Mouse (Mus musculus): ENCODE results near the gene Akt1s1. TPM values are rescaled to one million over a fixed set of nuclear protein-coding genes. Genes with fewer than 3 reads are reported as not detected.
"Not testable (repeated sequence)": the region's sequence is repeated elsewhere in the genome, so short reads cannot be mapped to it uniquely, and the experiment has no call there.

The Akt1s1 gene
- total RNA-seq, 2 experiments from 2014 or later, result 78.8 to 80.6 TPM

- peak; percentile 93 to 95 for DNase-seq
These were observed 21.1 kb downstream of the Akt1s1 start, which contains the start of gene Ptov1 for GRCm38 (mm10) chr7:44869697-44870528. Gene Ptov1 (minus strand): TSS chr7:44869788.

- no peak for DNase-seq
These were observed 21.8 kb downstream of the Akt1s1 start for GRCm38 (mm10) chr7:44870614-44871013.

DNA sequence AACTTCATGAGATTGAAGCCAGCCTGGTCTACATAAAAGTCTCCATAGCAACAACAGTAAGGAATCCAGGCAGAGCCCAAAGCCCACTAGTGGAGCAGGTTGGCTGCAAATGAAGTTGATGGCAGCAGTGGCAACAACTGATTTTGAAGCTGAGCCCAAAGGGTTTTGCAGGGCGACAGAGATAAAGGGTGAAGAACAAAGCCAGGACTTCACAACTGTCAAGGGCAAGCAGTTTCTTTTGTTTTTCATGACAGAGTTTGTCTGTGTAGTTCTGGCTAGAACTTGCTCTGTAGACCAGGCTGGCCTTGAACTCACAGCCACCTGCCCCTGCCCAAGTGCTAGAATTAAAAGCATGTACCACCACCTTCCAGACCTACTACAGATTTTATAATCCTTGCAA, 22.4 kb downstream of the Akt1s1 start:
- no peak for DNase-seq

DNA sequence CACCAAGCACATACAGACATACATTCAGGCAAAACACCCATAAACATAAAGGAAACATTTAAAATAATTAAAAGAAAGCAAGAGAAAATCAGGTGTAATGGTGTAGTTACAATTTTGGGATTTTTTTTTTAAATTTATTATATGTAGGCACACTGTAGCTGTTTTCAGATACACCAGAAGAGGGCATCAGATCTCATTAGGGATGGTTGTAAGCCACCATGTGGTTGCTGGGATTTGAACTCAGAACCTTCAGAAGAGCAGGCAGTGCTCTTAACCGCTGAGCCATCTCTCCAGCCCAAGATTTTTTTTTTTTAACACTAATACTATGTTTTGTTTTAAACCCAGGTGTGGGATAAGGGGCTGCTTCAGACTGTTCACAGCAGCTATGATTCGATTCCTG, 23.0 kb downstream of the Akt1s1 start:
- not testable (repeated sequence) for DNase-seq

DNA sequence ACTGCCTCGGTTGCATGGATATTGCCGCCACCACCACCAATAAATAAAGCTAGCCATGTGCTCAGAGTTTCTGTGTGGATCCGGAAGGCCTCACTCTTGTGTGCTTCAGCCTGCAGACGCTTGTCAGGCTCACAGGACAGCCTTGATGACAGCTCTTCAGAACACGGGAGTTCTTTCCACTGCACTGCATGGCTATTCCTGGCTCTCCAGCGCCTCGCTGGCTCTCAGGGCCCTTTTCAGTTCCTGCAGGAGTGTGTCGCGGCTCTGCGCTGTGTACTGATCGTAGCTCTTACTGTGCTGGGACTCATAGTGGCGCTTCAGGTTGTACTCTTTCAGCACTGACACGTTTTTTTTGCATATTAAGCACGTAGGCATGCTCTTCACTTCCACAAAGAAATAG, 29.0 kb downstream of the Akt1s1 start:
- DNase-seq, result no peak

DNA sequence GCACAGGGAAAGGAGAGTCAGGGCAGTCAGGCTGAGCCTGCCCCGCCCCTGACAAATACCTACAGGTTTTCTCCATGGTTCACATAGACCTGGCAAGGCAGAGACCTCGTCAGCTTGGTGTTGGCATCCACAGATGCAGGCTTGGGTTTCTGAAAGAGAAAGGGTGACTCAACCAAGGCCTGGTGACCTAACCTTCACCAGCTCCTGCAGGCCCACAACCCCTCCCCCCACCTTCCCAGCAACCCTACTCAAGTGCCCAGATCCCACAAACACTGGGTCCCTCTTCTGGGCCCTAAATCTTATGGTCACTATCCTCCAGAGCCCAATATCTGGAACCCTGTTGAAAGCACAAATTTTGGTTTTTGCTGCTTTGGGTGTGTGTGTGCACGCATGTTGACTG, 34.2 kb downstream of the Akt1s1 start:
- no peak for DNase-seq

GRCm38 (mm10) chr7:44884637-44885036, 35.8 kb downstream of the Akt1s1 start:
- DNase-seq, result no peak

DNA sequence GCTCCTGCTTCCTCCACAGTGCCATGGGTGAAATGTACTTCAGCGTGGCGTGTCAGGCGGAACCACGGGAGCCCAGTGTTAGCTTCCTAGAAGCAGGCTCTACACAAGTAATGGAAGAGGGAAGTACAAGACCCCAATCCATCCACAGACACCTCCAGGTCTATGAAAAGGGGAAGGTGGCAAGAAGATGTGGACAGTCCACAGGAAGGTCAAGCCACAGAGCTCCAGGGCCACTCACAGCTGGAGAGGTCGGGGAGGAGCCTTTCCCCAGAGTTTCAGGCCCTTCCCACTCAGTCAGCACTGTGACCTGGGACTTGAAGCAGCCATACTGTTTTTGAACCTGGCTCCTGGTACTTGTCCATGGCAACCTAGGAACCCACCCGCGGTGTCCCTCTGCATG, 38.2 kb downstream of the Akt1s1 start:
- no peak for DNase-seq

DNA sequence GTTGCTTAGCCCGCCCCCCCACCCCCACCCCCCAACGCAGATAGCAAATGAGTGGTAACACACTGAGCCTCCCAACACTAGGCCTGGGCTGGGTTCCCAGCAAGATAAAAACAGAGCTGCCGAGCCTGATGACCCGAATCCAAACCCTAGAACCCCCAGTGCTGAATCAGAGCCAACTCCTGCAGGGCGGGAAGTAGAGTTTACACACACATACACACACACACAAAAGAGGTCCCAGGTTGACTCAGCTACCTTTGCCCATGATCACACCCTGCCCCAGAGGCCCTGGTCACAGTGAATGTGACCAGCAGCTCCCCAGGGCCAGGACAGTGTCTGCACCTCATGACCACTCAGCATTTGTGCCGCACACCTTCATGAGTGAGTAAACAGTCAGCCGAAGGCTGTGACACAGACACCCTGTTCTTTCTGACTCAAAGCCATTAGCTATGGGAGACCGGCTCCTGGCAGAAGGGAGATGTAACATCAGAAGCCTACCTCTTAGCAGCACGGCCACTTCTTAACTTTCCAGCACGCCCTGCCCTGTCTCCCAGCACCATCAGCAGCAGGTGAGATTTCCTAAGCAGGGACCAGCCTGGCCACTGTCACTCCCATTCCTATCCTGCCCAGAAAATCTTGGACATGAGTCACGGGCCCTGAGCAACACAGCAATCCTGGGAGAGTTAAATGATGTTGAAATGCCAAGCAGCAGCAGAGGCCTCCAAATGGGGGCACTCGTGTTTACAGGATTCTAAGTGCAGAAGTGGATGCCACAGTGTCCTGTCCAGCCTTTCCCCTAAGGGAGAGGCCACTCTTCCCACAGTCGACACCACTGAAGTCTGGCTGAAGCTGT, 39.7 kb downstream of the Akt1s1 start:
- DNase-seq, result no peak

GRCm38 (mm10) chr7:44890180-44890579, 41.4 kb downstream of the Akt1s1 start:
- DNase-seq, result no peak

GRCm38 (mm10) chr7:44890737-44891136, 41.9 kb downstream of the Akt1s1 start:
- no peak for DNase-seq

DNA sequence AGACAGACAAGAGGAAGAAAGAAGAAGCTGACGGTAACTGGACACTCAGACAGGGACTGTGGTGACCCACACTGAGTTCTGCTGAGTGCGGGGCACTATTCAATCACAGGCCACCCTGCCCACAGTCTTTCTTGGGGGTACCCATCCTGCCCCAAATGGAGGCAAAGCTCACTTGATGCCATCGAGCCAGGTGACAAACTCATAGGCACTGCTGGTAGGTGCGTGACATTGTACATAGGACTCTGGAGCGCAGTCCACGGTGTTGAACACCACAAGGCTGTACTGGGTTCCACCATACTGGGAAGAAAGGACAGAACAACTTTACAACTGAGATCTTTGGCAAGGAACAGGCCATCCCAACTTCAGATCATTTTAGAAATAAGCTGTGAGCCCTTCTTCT, 42.8 kb downstream of the Akt1s1 start:
- no peak for DNase-seq

DNA sequence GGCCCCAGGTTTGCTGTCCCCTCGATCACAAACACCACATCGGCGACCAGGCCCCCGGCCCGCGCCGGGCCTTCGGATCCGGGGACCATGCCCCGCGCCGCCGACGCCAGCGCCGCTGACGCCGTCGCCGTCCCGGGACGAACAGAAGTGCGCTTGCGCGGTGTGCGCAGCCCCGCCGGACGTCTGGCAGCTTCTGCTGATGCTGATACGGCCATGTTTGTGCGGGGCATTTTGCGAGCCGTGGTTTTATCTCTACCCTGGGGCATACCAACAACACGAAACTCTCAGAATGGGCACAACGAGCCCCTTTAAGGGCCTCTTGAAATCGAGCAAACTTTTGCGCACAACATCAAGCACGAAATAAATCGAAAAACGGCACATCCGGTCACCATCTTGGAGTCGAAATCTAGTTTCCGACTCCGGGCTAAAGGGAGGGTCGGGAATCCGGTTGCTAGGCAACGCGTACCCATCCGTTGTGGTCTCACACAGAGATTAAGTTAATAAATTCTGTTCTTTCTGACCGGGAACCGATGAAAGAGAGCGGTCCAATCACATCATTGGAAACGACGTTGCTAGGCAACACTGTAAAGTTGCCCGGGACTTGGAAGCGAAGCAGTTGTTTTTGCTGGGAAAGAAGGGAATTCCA, 43.6 kb downstream of the Akt1s1 start, which contains the start of gene Med25:
Med25 (minus strand) TSS at position 437 of the 646 bp plus-strand sequence.
- DNase-seq, result peak; percentile 91 to 95

GRCm38 (mm10) chr7:44893197-44893596, 44.4 kb downstream of the Akt1s1 start:
- no peak for DNase-seq

DNA sequence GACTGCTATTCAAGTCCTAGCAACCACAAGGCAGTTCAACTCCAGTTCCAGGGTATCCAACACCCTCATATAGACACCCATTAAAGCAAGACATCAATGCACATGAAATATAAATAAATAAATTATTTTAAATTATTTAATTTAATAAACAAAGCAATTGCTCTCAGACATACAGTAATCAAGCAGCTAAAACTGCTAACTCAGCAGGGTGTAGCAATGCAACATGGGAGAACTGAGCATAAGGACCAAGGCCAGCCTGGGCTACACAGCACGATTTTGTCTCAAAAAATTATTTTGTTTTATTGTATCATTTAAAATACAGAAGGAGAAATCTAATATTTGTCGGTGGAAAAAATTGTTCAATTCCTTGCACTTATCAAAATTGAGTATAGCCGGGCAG, 45.4 kb downstream of the Akt1s1 start:
- no peak for DNase-seq

DNA sequence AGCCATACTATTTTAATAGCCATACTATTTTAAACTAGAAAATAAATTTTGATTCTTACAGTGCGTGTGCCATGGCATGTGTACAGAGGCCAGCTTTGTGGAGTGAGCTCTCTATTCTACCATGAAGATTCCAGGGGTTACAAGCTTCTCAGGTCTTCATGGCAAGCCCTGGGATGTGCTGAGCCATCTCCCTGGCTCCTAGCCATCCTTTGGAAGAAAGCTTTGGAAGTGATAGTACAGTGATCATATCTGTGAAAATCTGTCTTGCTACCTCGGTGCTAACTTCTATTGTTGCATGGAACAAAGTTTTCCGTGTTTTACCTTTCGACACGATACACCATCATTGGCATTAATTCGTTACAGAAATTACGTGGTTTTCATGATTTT, 46.4 kb downstream of the Akt1s1 start:
- DNase-seq, result no peak

DNA sequence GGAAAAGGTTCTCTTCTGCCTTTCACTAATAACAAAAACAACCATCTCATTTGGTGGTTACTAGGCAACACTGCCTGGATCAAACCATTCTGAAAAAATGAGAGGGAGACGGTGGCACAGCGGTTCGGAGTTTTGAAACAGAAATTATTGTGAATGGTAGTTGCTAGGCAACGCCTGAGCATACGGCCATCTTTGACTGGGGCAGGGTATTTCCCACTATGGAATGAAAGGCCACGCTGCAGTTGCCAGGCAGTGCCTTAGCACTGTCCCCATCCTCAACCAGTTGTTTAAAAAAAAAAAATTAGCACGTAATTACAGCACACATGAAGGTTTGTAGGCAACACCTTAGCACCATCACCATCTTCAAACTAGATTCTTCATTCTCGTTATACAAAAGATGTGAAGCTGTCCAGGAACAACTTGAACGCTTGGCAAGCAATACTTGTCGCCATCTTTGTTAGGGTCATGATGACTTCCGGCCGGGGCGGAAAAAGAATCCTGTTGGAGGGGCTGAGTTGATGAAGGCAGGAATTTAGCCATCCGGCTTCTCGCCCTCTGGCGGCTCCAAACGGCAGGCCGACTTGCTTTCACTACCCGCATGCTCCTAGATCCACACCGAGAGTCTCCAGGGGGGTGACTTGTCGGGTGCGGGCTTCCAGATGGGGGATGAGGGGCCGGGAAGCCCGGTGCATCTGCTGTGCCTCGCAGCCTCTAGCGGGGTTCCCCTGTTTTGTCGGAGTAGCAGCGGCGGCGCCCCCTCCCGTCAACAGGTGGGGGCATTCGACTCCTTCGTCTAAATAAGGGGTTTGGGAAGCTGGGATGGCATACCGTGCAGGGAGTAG, 47.0 kb downstream of the Akt1s1 start, which contains the start of gene Fuz:
Fuz (plus strand) TSS at position 487 of the 842 bp plus-strand sequence.
- DNase-seq, result peak; percentile 91 to 92

DNA sequence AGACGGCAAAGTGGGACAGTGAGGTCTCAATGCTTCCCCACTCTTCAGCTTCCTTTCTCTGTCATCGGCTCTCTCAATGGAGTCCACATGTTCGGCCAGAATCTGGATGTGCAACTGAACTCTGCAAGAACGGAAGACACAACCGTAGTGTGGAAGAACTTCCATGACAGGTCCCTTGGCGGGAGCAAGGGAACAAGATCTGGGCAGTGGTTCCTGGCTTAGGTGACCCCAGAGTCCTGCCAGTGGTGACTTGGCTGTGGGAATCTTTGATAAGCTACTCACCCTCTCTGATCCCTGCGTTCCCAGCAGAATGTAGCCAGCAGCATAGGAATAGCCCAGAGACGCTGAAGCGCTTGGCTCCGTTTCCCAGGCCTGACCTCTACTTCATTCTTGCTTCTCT, 47.7 kb downstream of the Akt1s1 start:
- no peak for DNase-seq

- DNase-seq, result no peak
These were observed 49.8 kb downstream of the Akt1s1 start for GRCm38 (mm10) chr7:44898607-44899006.

GRCm38 (mm10) chr7:44900632-44901031, 51.8 kb downstream of the Akt1s1 start:
- DNase-seq, result no peak

- no peak for DNase-seq
These were observed 52.5 kb downstream of the Akt1s1 start for GRCm38 (mm10) chr7:44901230-44901722.
